Mouse (Mus musculus): ENCODE data around the gene Klhdc8a. TPM values are rescaled to one million over a fixed set of nuclear protein-coding genes. Genes with fewer than 3 reads are reported as not detected.

Gene Klhdc8a
- polyA plus RNA-seq, 1 experiment from 2014 or later: 0.32 TPM

- DNase-seq (no peak), ATAC-seq (peak; percentile 59)
- H3K4me1 ChIP-seq (ENCODE audit: insufficient read depth): peaks cover 44% of the 10 kb centered on the region
- H3K4me3 ChIP-seq (ENCODE audit: low read depth, low read length): no peak overlapping the region
- no peaks in the 10 kb centered on the region for H3K27me3 ChIP-seq (ENCODE audit: insufficient read depth, low read length)
- no peaks in the 10 kb centered on the region for H3K9me3 ChIP-seq (ENCODE audit: low read length)
- peaks cover 26% of the 10 kb centered on the region for H3K36me3 ChIP-seq (replicated peaks; ENCODE audit: insufficient read depth, low read length)
- no peak overlapping the region for H3K4me2 ChIP-seq (ENCODE audit: low read depth, low read length)
- peak overlapping the region; percentile 84 for H3K27ac ChIP-seq (ENCODE audit: low read depth)
- TF ChIP-seq EP300 (IDR thresholded peaks at IDR 0.05; ENCODE audit: low read depth): no peak
- no peak for TF ChIP-seq CTCF (IDR thresholded peaks at IDR 0.05; ENCODE audit: low read depth)
- no peak overlapping the region; the same call in 1 of the 2 replicates for H3K9ac ChIP-seq (replicated peaks)
- WGBS (ENCODE audit: insufficient replicate concordance): 31% methylated on average over 6 of the region's 6 CpGs
Measured at GRCm38 (mm10) chr1:132334178-132334801, 35.9 kb downstream of the Klhdc8a start.

DNA sequence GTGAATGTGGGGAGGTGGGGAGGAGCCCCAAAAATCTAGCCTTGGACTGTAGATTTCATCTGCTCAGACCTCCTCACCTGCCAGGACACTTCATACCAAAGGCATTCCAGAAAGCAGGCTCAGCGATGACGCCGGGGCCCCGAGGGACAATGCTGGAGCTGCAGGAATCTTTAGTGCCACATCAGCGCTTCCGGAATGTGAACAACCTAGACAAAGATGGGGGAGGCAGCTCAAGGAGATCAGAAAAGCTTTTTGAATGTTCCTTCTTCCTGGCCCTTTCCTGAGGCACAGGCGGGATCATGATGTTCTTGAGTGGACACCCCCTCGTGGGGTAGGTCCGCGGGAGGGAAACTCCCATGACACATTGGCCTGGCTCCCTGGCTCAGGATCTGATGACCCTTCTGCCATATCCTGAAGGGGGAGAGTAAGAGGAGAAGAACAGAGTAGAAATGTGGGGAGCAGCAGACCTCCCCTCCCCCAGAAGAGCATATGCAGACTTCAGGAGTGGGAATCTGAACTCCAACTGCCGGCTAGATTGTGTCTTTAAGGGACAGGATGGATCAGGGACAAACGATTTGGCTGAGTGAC is 37.0 kb downstream of the Klhdc8a start:
- H3K4me1 ChIP-seq (ENCODE audit: insufficient read depth): peaks cover 44% of the 10 kb centered on the region
- peak overlapping the region; percentile 84 for H3K27ac ChIP-seq (ENCODE audit: low read depth)
- H3K9ac ChIP-seq (replicated peaks): no peak overlapping the region
- H3K4me2 ChIP-seq (ENCODE audit: low read depth, low read length): no peak overlapping the region
- no peak for DNase-seq
- peaks cover 20% of the 10 kb centered on the region for H3K36me3 ChIP-seq (replicated peaks; ENCODE audit: insufficient read depth, low read length)
- no peak for ATAC-seq
- TF ChIP-seq EP300 (IDR thresholded peaks at IDR 0.05; ENCODE audit: low read depth) (no peak), CTCF (IDR thresholded peaks at IDR 0.05; ENCODE audit: low read depth) (no peak)
- H3K27me3 ChIP-seq (ENCODE audit: insufficient read depth, low read length): no peaks in the 10 kb centered on the region
- no peak overlapping the region for H3K4me3 ChIP-seq (ENCODE audit: low read depth, low read length)
- WGBS (ENCODE audit: insufficient replicate concordance): 66% methylated on average over 12 of the region's 12 CpGs
- H3K9me3 ChIP-seq (ENCODE audit: low read length): no peaks in the 10 kb centered on the region

DNA sequence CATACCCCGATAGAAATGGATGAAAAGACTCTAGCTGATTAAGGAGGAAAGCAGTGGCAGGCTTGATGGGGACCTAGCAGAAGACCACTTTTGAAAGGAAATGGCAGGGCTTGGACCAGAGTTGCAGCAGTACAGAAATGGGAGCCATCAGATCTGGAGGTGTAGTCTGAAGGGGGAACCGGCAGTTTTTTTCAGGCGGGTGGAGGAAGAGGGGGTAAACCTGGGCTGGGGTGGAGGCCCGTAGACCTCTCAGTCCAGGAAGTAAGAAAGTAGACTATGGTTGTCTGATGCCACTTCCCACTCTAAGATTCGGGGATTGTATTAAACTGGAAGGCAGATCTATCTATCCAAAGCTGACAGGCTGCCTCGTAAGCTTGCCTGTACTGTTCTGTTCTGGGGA is 38.5 kb downstream of the Klhdc8a start:
- H3K9ac ChIP-seq (replicated peaks): no peak overlapping the region
- peaks cover 6% of the 10 kb centered on the region; the same call in 1 of the 2 replicates for H3K36me3 ChIP-seq (replicated peaks; ENCODE audit: insufficient read depth, low read length)
- no peak overlapping the region for H3K4me3 ChIP-seq (ENCODE audit: low read depth, low read length)
- H3K27me3 ChIP-seq (ENCODE audit: insufficient read depth, low read length): no peaks in the 10 kb centered on the region
- DNase-seq (no peak), ATAC-seq (no peak)
- 35% methylated on average over 6 of the region's 6 CpGs for WGBS (ENCODE audit: insufficient replicate concordance)
- H3K4me1 ChIP-seq (ENCODE audit: insufficient read depth): peaks cover 53% of the 10 kb centered on the region
- TF ChIP-seq EP300 (IDR thresholded peaks at IDR 0.05; ENCODE audit: low read depth) (no peak), CTCF (IDR thresholded peaks at IDR 0.05; ENCODE audit: low read depth) (no peak)
- no peak overlapping the region for H3K4me2 ChIP-seq (ENCODE audit: low read depth, low read length)
- H3K27ac ChIP-seq (ENCODE audit: low read depth): no peak overlapping the region
- no peaks in the 10 kb centered on the region for H3K9me3 ChIP-seq (ENCODE audit: low read length)

- DNase-seq (no peak), ATAC-seq (peak; percentile 8; the same call in 1 of the 2 replicates)
- Histone ChIP-seq H3K4me1 (ENCODE audit: insufficient read depth) (peaks cover 62% of the 10 kb centered on the region), H3K4me2 (ENCODE audit: low read depth, low read length) (no peak overlapping the region), H3K36me3 (replicated peaks; ENCODE audit: insufficient read depth, low read length) (no peaks in the 10 kb centered on the region), H3K4me3 (ENCODE audit: low read depth, low read length) (no peak overlapping the region), H3K9me3 (ENCODE audit: low read length) (no peaks in the 10 kb centered on the region), H3K9ac (replicated peaks) (no peak overlapping the region), H3K27me3 (ENCODE audit: insufficient read depth, low read length) (no peaks in the 10 kb centered on the region), H3K27ac (ENCODE audit: low read depth) (peak overlapping the region; percentile 64; the same call in 1 of the 2 replicates)
- TF ChIP-seq CTCF (IDR thresholded peaks at IDR 0.05; ENCODE audit: low read depth): no peak
- no peak for TF ChIP-seq EP300 (IDR thresholded peaks at IDR 0.05; ENCODE audit: low read depth)
- 39% methylated on average over 8 of the region's 8 CpGs for whole genome bisulfite sequencing (ENCODE audit: insufficient replicate concordance)
Measured at GRCm38 (mm10) chr1:132338027-132338660, 39.7 kb downstream of the Klhdc8a start.

DNA sequence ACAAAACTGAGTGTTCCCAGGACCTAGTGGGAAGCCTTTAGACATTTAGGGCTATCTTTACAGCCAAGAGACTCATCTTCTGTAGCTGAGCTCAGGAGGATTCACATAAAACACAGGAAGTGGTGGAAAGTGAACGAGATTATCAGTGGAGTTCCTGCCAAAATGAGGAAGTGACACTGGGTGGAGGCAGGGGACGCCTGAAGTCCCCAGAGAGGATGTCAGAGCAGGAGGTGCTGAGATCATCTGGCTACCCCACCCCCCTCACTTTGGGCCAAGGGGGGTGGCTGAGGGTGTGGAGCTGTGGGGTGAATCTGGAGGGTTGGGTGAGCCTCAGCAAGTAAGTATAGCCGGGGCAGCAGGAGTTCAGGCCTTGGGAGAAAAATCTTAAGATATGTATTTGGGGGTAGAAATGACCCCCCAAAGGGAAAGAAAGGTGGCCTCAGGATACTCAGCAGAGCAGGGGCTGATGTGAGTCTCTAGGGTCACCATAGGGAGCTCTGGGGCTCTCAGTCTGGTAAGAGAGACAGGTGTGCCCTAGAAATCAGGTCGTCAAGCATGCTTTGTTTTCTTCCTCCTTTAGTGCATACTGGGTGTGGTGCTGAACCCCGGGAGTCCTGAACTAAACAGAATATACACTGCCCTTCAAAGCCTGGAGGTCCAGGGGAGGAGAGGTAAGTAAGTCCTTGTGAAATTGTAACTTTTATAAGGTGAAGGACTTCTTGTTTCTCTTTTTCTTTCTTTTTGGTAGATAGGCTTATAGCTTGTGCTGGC is 43.5 kb downstream of the Klhdc8a start:
- peak overlapping the region; percentile 40; the same call in 1 of the 2 replicates for H3K4me2 ChIP-seq (ENCODE audit: low read depth, low read length)
- no peaks in the 10 kb centered on the region for H3K9me3 ChIP-seq (ENCODE audit: low read length)
- TF ChIP-seq EP300 (IDR thresholded peaks at IDR 0.05; ENCODE audit: low read depth): peak; percentile 54; the same call in 1 of the 2 replicates
- TF ChIP-seq CTCF (IDR thresholded peaks at IDR 0.05; ENCODE audit: low read depth): no peak
- H3K27ac ChIP-seq (ENCODE audit: low read depth): peak overlapping the region; percentile 85
- no peaks in the 10 kb centered on the region for H3K36me3 ChIP-seq (replicated peaks; ENCODE audit: insufficient read depth, low read length)
- no peak overlapping the region for H3K4me3 ChIP-seq (ENCODE audit: low read depth, low read length)
- H3K27me3 ChIP-seq (ENCODE audit: insufficient read depth, low read length): no peaks in the 10 kb centered on the region
- ATAC-seq: peak; percentile 59
- WGBS (ENCODE audit: insufficient replicate concordance): 19% methylated on average over 5 of the region's 5 CpGs
- peak; percentile 73 for DNase-seq
- peaks cover 32% of the 10 kb centered on the region for H3K4me1 ChIP-seq (ENCODE audit: insufficient read depth)
- 0 out of 2 replicates have a peak overlapping the region, but pooled peaks have one; percentile 2 for H3K9ac ChIP-seq (replicated peaks)

All from liver, postnatal 0 days (tissue).